Mouse (Mus musculus) megakaryocyte, embryonic 14.5 days (primary cell): Measurements from ENCODE around the gene Abhd12.

ENCODE experiments used
- FLI1 ChIP-seq: IDR thresholded peaks from 2 replicates; pipeline ENCODE4 v1.6.1; 2012; ENCODE audit warnings: low read length, inconsistent platforms, mixed read lengths
- GATA1 ChIP-seq: IDR thresholded peaks from 3 replicates; pipeline ENCODE4 v1.6.1; 2012; ENCODE audit warnings: mixed read lengths, low read length, inconsistent platforms, borderline replicate concordance

GRCm38 (mm10) chr2:150812816-150813215, 91.7 kb downstream of the Abhd12 start:
- TF ChIP-seq FLI1 (no peak), GATA1 (no peak)
